Mouse (Mus musculus) heart, adult 11 months (tissue): ENCODE data around the gene Stx18.

Experiments used
- DNase-seq: peaks from one replicate; pipeline ENCODE4 v3.0.0; 2022

The Stx18 gene

GRCm38 (mm10) chr5:38140893-38141292, 102.4 kb downstream of the Stx18 start:
- DNase-seq = no peak

GRCm38 (mm10) chr5:38146524-38146923, 108.0 kb downstream of the Stx18 start:
- peak; percentile 97 for DNase-seq

GRCm38 (mm10) chr5:38151264-38151663, 112.7 kb downstream of the Stx18 start:
- no peak for DNase-seq

- no peak for DNase-seq
Observed at GRCm38 (mm10) chr5:38152201-38153108, 113.9 kb downstream of the Stx18 start.

- no peak for DNase-seq
Observed at GRCm38 (mm10) chr5:38153636-38154035, 115.1 kb downstream of the Stx18 start.

GRCm38 (mm10) chr5:38157481-38158020, 119.0 kb downstream of the Stx18 start:
- no peak for DNase-seq

- DNase-seq = no peak
Observed at GRCm38 (mm10) chr5:38158501-38158946, 120.0 kb downstream of the Stx18 start.

GRCm38 (mm10) chr5:38158947-38159633, 120.5 kb downstream of the Stx18 start:
- peak; percentile 98 for DNase-seq

GRCm38 (mm10) chr5:38159634-38160413, 121.3 kb downstream of the Stx18 start, which contains the start of gene Nsg1:
Nsg1 (minus strand) TSS chr5:38159907.
- no peak for DNase-seq

- no peak for DNase-seq
Observed at GRCm38 (mm10) chr5:38168497-38168896, 130.0 kb downstream of the Stx18 start.

- no peak for DNase-seq
Observed at GRCm38 (mm10) chr5:38173766-38174165, 135.2 kb downstream of the Stx18 start.

- no peak for DNase-seq
Observed at GRCm38 (mm10) chr5:38174256-38174912, 135.8 kb downstream of the Stx18 start.

- no peak for DNase-seq
Observed at GRCm38 (mm10) chr5:38184688-38185285, 146.2 kb downstream of the Stx18 start.

GRCm38 (mm10) chr5:38187006-38187405, 148.5 kb downstream of the Stx18 start:
- no peak for DNase-seq
